Mouse (Mus musculus): ENCODE measurements around the gene Wdsub1. TPM values are rescaled to one million over a fixed set of nuclear protein-coding genes. Genes with fewer than 3 reads are reported as not detected.

Wdsub1 gene
- total RNA-seq, 2 experiments from 2014 or later: 6.3 to 9.2 TPM

DNA sequence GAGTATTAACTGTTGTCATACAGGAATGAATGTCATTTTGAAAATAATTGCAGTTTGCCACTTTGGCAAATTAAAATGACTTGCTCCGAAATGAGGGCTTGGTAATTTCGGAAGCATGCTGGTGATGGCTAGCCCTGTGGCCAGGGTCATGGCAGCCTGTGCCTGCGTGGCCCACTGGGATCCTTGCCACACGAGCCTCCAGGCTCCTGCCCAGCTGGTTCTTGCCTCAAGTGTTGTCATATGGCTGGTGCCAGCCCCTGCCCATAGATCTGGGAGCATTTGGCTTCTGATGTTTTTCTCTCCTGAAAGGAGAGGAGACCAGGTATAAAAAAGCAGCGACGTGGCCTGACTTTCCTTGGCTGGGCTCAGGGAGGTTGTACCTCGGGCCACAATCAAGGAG, 72.4 kb downstream of the Wdsub1 start:
- ATAC-seq (replicated peaks; ENCODE audit: poor library complexity, severe bottlenecking): no peak

DNA sequence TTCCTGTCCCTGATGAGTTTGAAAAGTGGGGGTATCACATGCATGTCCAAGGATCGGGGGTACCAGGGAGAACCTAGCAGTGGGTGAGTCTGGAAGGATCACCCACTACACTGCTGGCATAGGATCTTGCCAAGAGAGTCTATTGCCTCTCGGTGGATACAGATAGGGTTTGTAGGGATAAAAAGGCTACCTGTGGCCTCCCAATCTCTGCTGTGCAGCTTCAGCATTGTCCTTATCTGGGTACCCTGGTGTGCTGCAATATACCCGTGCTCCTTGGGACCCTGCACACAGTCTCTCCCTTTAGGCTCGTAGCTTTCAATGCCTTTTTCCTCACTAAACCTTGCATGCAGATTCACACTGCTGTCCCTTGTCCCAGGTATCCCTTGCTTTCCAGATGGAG, 73.8 kb downstream of the Wdsub1 start:
- ATAC-seq (replicated peaks; ENCODE audit: poor library complexity, severe bottlenecking): no peak

DNA sequence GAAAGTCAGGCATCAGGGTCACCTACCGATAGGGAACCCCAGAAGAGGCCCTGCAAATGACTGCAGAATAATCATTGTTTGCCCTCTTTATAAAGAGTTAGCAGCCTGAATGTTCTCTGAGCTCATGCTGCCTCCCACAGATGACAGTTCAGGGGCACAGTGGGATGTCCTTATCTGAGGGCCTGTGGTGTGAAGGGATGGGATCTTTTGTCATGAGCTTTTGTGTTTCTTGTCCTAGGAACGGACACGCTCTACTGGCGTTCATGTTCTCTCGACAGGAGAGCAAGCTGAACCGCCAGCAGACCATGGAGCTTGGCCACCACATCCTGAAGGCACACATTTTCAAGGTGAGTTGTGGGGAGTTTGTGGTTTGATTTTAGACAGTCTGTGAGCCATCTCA, 76.4 kb downstream of the Wdsub1 start:
- no peak for ATAC-seq (replicated peaks; ENCODE audit: poor library complexity, severe bottlenecking)

DNA sequence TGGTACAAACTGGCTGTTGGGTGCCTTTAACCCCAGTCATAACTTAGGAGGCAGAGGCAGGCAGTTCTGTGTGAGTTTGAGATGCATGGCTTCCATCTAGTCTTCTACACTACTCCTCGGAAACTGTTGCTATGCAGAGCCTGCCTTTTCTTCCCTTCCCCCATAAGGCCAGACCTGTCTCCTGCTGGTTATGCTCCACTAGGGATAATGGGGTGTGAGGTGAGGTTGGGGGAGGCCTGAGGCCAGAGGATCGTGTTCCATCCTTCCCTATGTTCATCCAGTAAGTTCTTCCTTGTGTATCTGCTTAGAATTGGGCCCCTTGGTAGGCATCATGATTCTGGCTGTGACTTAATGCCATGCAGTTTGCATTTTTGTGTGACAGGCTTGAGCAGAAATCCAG, 76.8 kb downstream of the Wdsub1 start:
- no peak for ATAC-seq (replicated peaks; ENCODE audit: poor library complexity, severe bottlenecking)

DNA sequence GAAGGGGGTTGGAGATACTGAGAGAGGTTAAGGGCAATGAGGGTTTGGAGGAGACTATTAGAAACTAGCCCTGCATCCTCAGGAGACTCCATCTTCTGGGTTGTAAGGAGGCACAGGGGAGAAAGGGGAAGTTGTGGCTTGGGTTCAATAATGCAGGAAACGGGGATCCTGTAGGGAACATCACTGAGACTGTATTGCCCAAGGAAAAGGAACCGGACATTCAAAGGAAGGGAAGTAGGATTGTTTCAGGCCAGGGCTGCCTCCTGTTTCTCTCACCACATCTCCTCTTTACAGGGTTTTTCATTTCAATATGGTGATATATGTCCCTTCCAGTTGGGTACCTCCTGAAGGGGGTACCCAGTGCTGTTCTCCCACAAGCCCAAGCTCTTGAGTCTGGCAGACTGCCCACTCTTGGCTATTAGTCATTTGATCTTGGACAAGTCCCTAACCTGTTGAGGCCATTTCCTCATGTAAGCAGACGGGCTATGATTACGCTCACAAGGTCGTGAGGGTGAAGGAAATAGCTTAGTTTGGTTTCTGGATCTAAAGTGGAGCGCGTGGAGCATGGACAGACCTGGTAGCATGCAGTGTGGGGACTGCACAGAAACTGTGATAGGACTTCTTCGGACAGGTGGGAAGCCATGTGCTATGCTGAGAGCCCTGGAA, 79.5 kb downstream of the Wdsub1 start:
- peak; percentile 87 for ATAC-seq (replicated peaks; ENCODE audit: poor library complexity, severe bottlenecking)

Measured in granulocyte monocyte progenitor cell, adult 5-6 weeks (primary cell).